Mouse (Mus musculus) myocyte (in vitro differentiated cells): ENCODE measurements around the gene Capzb.

ENCODE experiments used
- MYOD1 ChIP-seq, 3 experiments: IDR thresholded peaks; one replicate each; pipeline ENCODE4 v1.6.1; 2011; ENCODE audit warnings: control low read depth in 2 of 3, low read depth in 2 of 3, mild to moderate bottlenecking in 2 of 3, moderate library complexity in 1 of 3; ENCODE audit not compliant: insufficient read length in 2 of 3, control insufficient read depth in 1 of 3
- MYOG ChIP-seq, 3 experiments: IDR thresholded peaks; one replicate each; pipeline ENCODE4 v1.6.1; 2011; ENCODE audit warnings: control low read depth in 2 of 3, low read depth in 2 of 3, mild to moderate bottlenecking in 2 of 3; ENCODE audit not compliant: insufficient read length in 2 of 3, control insufficient read depth in 1 of 3, insufficient read depth in 1 of 3
- POLR2A ChIP-seq: IDR thresholded peaks from one replicate; pipeline ENCODE4 v1.6.1; 2011; ENCODE audit warnings: low read depth, mild to moderate bottlenecking, control low read depth, moderate library complexity; ENCODE audit not compliant: insufficient read length
- POLR2AphosphoS2 ChIP-seq: IDR thresholded peaks from one replicate; pipeline ENCODE4 v1.6.1; 2011; ENCODE audit warnings: low read depth, control low read depth; ENCODE audit not compliant: insufficient read length
- REST ChIP-seq: IDR thresholded peaks from one replicate; pipeline ENCODE4 v1.6.1; 2011; ENCODE audit warnings: mild to moderate bottlenecking, control low read depth, moderate library complexity; ENCODE audit not compliant: insufficient read depth, insufficient read length
- TCF12 ChIP-seq: IDR thresholded peaks from one replicate; pipeline ENCODE4 v1.6.1; 2011; ENCODE audit warnings: mild to moderate bottlenecking, control low read depth; ENCODE audit not compliant: poor library complexity, insufficient read depth, severe bottlenecking

DNA sequence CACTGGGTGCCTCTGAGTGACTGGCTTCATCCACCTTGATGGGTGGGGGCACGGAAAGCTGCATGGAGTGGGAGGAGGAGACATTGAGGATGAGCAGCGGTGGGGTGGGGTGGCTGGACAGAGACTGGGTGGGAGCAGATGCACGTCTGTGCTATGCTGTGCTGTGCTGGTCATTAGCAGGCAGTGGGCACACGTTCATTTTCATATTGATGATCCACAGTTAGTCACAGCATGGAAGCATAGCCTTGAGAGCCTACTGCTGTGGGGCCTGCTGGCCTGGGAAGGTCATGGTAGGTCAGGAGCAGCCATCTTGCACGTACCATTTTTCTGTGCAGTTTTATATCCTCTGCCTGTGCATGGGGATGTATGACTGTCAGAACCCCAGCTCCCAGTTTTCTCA lies 56.0 kb downstream of the Capzb start:
- TF ChIP-seq POLR2A (no peak), TCF12 (no peak), MYOG (IDR thresholded peaks at IDR 0.05; ENCODE audit: control insufficient read depth in 1 of 3, insufficient read depth in 1 of 3, insufficient read length in 2 of 3, low read depth in 2 of 3) (no peak), MYOD1 (IDR thresholded peaks at IDR 0.05; ENCODE audit: control insufficient read depth in 1 of 3, insufficient read length in 2 of 3, low read depth in 2 of 3) (no peak), POLR2AphosphoS2 (no peak), REST (no peak)
